Mouse (Mus musculus) cerebellum, adult 2 months (tissue): ENCODE data around the gene Smarcd2.

Experiments used
- CTCF ChIP-seq: fragments of 200-500 bp; IDR thresholded peaks from 2 replicates; pipeline ENCODE4 v1.5.1; 2011; ENCODE audit warnings: low read depth, mild to moderate bottlenecking, control low read depth, low read length, moderate library complexity, borderline replicate concordance; ENCODE audit not compliant: insufficient read depth
- POLR2A ChIP-seq: fragments of 200-500 bp; IDR thresholded peaks from 2 replicates; pipeline ENCODE4 v1.6.1; 2011; ENCODE audit warnings: low read length, control low read depth, borderline replicate concordance; ENCODE audit not compliant: insufficient read depth

DNA sequence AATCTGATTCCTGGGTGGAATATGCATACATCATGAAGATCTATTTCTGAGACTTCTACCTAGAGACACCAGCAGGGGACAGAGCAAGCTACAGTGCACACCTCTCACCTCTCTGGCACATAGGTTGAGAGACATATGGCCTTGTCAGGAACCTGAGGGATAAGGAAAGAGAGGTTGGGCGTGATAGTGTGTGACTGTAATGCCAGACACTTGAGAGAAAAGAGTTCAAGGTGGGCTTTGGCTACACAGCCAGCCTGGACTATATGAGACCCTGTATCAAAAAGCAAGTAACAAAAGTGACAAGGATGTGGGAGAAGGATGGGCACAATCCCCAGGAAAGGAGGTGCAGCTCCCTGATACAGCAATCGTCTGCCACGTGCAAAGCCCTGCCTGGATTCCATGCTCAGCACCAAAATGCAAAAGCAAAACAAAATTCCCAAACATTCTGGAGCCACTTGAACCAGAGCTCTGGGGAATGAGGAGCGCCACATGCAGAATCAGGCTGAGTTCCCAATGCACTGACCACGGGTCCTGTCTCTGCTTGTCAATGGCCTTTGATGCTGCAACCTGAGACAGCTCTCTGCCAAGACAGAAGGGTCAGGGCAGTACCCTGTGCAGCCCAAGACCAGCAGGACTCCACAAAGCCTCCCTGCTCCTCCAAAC is 1.5 kb downstream of the Smarcd2 start:
- TF ChIP-seq CTCF: peak; percentile 41; the same call in 1 of the 2 replicates
- no peak; the same call in 1 of the 2 replicates for TF ChIP-seq POLR2A
